Mouse (Mus musculus) megakaryocyte progenitor cell, adult 5-6 weeks (primary cell): ENCODE data around the gene Plppr3. TPM values are rescaled to one million over a fixed set of nuclear protein-coding genes. Genes with fewer than 3 reads are reported as not detected.

ENCODE experiments used
- ATAC-seq: replicated peaks from 2 replicates; pipeline ENCODE4 v1.8.0; 2016; ENCODE audit warnings: mild to moderate bottlenecking, moderate TSS enrichment, inconsistent platforms; ENCODE audit not compliant: poor library complexity
- total RNA-seq, 2 experiments: library from RNA; stranded (forward) in 1 of 2; stranded (reverse) in 1 of 2; fragments of 157-497, 149-512 nt in 1 of 2; fragments of 200-1000 nt in 1 of 2; gene quantifications; 2 replicates each; pipeline versions ENCODE4 v1.2.3 to v1.2.4; 2015 to 2017

The Plppr3 gene
- total RNA-seq, 2 experiments from 2014 or later: 39.0 to 93.9 TPM

DNA sequence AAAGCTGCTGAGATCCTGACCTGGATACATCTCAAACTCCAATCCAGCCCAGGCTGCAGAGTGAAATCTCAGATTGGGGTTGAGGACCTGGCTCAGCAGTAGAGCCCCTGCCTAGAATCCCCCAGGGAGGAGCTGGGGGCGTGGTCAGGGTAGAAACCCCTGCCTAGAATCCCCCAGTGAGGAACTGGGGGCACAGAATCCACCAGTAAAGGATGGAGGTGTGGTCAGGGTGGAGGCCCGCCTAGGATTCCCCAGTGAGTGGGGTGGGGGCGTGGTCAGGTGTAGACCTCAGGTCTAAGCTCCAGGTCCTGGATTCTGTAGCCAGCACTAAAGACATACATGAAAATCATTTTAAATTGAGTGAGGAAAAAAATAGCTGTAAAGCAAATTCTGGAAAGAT is 1.6 kb downstream of the Plppr3 start:
- no peak for ATAC-seq

DNA sequence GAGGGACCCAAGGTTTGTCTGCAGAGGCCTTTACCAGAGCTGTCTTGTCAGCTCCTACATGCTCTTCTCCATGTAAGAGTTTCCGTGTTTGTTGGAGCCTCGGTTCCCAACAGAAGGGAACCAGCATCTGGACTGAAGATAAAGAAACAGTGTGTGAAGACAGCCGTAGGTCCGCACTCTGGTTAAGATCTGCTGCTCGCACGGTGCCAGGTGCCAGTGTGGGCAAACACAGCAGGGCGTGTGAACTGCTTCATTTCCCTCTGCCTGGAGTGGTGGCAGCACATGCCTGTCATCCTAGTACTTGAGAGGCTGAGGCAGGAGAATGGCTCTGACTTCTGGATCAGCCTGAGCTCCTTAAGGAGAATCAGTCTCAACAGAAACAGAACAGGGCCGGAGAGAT is 2.6 kb downstream of the Plppr3 start:
- no peak for ATAC-seq

DNA sequence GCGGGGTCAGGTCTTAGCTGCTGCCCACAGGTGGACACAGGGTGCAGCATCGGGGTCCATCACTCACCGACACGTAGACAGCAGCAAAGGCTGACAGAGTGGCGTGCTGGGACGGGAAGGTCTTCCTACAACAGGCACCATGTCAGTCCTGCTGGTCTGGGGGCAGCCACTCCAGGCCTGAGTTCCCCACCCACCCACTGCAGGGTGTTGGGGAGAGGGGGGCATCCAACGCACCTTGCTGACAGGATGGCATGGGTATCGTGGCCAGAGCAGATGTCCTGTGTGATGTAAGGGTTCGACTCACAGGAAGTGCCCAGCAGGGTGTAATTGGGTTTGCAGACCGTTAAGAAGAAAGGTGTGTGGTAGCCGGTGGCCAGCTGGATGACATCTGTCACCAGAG is 7.8 kb downstream of the Plppr3 start:
- no peak for ATAC-seq

DNA sequence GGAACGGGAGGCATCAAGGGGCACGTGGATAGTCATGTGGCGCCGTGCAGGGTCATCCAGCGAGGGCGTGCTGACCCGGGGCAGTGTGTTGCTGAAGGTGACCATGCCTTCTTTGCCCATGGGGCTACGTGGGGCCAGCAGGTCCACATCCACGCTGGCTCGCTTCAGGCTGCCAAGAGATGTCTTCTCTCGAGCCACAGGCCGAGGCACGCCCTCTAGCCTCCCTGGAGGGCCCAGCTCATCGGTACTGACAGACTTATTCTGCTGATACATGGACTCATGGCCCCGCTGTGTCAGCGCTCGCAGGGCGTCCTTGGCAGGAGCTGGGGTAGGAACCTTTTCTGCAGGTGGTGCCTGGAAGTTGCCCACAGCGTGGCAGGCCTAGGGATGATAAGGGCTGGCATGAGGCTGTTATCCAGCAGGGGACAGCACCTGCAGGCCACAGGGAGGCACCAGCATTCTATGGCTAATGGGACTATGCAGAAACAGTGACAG is 8.6 kb downstream of the Plppr3 start:
- ATAC-seq: peak; percentile 76

DNA sequence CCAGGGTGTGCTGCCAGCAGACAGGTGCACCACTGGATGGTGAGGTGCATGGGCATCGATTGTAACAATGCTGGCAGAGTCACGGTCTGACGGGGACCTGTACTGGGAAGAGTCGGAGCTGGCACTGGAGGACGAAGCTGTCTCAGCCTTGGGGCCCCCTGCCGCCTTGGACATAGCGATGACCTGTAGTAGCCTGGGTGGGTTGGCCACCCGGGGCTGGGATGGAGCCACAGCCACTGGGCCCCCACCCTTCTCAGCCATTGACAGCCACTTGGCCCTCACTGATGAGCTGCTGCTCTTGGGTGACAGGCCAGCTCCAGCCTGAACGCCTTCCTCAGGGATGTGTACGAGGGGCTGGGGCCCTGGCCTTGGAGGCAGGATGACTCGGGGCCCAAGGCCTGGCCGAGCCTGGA is 9.2 kb downstream of the Plppr3 start:
- ATAC-seq: peak; percentile 3; the same call in 1 of the 2 replicates

DNA sequence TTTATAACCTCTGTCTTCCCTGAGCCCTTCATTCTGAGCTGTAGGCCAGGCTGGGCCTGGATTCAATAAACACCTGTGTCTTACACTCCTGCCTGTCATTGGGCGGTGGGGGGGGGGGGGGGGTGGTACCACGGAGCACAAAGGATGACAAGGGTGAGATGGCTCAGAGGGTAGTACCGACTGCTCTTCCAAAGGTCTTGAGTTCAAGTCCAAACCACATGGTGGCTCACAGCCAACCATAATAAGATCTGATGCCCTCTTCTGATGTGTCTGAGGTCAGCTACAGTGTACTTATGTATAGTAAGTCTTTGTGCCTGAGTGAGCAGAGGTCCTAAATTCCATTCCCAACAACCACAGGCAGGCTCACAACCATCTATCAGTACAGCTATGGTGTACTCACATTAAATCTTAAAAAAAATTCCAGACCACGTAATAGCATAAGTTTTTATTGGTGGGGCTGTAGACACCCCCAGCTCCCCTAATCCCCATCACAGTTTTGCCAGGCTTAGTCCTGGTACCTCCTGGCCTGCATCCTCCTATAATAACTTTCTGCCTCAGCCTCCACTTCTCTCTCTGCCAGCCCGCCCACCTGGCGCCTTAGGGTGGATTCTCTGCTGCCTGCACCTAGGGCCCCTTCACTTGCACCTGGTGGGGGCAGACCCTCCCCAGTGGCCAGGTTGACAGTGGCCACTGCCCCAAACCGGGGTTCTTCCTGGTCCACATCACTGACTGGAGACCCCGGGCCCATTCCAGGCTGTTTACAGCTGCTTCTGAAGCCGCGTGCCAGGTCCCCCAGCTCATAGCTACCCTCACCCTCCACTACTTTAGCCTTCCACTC is 9.9 kb downstream of the Plppr3 start:
- ATAC-seq: peak; percentile 11; the same call in 1 of the 2 replicates

DNA sequence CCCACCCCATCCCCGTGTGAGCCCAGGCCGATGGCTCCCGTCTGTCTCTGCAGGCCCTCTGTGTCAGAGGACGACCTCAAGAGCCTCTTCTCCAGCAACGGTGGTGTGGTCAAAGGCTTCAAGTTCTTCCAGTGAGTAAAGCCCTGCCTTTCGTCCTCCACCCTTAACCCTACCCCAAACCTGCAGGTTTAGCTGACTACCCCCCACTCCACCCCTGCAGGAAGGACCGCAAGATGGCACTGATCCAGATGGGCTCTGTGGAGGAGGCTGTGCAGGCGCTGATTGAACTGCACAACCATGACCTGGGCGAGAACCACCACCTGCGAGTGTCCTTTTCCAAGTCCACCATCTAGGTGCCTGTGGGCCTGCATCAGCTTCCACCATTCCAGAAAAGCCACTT is 11.5 kb downstream of the Plppr3 start:
- ATAC-seq: no peak

DNA sequence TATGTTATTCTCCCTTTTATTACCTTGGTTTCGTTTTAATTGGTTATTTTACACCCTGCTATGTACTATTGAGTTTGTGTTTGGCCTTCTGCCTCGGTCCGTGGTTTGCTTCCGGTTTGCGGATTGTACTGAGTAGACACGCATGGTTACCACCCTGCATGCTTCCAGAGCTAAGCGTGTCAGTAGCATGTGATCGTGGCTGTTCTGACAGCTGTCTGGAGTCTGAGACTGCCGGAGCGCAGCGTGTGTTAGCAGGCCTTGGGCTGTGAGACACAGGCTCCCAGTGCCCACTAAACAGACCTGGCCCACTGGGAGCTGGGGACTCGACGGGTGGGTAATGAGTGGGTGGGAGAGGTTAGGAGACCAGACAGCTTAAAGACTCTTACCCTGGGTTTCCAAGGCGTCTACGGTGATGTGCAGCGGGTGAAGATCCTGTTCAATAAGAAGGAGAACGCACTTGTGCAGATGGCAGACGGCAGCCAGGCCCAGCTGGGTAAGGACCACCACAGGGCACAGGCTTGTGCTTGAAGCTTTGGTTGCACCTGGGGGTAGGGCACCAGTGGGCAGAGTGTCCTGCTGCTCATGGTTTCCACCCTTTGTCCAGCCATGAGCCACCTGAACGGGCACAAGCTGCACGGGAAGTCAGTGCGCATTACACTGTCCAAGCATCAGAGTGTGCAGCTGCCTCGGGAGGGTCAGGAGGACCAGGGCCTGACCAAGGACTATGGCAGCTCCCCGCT is 12.2 kb downstream of the Plppr3 start:
- no peak for ATAC-seq

DNA sequence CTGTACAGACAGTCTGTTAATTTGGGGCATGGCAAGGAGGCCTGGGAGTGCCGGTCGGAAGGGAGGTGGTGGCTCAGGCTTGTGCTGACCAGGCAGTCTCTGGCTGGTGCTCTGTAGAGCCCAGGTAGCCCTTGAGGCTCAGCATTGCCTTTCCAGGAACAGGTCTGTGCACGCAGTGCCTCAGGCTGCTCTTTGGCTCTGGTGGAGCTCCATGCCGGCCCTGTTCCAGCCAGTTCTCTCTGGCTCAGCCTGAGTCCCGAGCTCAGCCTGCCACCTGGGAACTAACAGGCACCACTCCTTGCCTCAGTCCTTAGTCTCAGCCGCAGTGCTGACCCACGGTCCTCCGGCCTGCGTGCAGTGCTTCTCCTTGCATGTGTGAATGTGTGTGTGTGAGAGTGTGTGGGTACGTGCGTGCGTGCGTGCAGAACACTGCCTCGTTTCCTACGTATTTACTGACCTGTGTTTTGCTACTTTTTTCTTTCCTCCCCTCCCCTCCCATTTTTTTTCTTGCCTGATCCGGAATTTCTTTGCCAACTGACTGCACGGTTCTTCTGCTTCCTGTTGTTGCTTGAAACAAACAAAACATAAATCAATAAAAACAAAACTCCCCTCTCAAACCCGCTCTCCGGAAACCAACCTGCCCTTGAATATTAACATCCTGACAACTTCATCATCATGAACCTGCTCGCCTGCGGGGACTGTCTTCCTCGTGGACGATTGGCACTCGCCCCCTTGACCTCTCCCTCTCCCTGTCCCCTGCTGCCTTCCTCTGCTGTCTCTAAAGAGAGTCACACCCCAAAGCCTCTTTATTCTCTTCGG is 13.0 kb downstream of the Plppr3 start:
- no peak for ATAC-seq

DNA sequence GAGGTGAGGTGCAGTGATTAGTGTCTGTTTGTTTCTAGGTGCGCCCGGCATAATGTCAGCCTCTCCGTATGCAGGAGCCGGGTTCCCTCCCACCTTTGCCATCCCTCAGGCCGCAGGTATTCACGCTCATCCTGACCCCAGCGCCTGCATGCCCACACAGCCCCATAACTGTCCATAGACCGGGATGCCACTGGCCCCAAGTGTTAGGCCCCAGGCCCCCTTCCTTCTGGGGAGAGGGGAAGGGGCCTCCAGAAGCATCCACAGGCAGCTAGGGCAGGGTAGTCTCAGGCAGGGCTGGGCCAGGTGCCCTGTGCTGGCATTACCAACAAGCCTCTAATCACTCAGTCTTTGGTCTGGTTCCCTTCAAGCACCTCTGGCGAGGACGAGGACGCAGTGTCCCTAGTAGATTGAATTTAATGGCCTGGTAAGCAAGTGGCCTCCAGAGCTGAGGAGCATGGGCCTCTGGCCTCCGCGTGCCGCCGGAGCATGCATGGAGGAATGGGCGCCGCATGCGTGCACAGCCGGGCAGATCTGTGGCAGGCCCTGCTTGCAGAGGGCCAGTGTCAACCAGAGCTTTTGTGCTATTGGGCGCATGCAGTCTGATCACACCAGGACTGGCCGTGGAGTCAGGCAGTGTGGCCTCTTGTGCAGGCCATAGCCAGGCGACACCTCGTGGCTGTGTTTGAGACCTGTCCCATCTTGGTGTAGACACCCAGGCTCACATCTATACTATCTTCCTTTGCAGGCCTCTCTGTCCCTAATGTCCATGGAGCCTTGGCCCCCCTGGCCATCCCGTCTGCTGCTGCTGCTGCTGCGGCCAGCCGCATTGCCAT is 14.1 kb downstream of the Plppr3 start:
- ATAC-seq: no peak

DNA sequence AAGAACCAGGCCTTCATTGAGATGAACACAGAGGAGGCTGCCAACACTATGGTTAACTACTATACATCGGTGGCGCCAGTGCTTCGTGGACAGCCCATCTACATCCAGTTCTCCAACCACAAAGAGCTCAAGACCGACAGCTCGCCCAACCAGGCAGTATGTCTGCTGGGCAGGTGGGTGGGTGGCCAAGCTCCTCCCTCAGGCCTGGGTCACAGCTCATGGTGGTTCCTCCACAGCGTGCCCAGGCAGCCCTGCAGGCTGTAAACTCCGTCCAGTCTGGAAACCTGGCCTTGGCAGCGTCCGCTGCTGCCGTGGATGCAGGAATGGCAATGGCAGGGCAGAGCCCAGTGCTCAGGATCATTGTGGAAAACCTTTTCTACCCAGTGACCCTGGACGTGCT is 15.3 kb downstream of the Plppr3 start:
- no peak for ATAC-seq

DNA sequence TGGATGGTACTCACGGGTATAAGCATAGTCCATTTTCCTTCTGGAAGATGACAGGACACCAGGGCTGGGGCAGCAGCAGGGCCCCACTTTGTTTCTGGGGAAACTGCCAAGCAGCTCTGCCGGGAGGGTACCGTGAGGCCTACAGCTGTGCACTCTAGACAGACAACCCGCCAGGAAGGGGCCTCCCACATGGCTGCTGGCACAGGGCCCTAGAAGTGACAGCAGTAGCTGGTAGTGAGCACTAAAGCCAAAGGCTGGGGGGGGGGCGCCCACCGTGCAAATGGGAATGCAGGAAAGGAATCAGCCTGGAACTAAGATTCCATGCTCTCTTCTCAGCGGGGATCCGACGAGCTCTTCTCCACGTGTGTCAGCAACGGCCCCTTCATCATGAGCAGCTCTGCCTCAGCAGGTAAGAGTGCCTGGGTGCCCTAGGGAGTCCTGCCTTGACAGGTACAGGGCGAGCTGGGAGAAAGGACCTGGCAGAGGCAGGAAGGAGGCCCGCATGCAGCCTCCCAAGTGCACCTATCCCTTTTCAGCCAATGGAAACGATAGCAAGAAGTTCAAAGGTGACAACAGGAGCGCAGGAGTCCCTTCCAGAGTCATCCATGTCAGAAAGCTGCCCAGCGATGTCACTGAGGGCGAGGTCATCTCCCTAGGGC is 15.9 kb downstream of the Plppr3 start:
- no peak for ATAC-seq

DNA sequence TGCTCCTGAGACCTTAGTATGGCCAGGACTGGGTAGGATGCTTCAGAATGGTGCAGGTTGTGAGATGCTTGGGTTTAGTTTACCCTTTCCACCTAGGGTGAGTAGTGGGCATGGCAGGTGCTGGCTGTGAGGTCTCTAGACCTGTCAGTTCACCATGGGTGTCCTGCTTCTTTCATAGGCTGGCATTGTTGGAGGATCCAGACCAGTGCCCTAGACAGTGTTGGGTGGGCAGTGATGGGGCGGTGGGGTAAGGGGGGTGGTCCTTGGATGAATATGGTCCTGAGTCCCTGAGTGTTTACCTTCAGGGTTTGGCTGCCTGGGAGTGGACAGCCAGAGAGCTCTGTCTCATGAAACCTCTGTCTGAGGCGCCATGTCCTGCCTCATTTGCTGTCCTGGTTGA is 16.5 kb downstream of the Plppr3 start:
- no peak for ATAC-seq

DNA sequence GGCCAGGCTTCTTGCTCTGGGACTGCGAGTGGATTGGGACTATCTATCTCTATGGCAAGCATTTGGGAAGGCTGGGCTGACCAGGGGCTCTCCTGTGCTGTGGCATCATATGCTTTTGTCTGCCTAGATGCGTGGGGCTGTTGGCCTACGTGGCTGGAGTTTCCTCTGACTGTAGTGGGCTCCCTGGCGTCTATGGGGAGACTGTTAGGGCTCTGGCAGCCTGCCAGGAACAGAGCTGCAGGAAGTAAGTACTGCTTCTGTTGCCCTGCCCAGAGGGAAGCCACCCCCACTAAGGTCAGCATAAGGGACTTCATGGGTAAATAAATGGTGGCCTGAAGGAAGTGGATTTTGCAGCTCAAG is 17.0 kb downstream of the Plppr3 start:
- no peak for ATAC-seq

DNA sequence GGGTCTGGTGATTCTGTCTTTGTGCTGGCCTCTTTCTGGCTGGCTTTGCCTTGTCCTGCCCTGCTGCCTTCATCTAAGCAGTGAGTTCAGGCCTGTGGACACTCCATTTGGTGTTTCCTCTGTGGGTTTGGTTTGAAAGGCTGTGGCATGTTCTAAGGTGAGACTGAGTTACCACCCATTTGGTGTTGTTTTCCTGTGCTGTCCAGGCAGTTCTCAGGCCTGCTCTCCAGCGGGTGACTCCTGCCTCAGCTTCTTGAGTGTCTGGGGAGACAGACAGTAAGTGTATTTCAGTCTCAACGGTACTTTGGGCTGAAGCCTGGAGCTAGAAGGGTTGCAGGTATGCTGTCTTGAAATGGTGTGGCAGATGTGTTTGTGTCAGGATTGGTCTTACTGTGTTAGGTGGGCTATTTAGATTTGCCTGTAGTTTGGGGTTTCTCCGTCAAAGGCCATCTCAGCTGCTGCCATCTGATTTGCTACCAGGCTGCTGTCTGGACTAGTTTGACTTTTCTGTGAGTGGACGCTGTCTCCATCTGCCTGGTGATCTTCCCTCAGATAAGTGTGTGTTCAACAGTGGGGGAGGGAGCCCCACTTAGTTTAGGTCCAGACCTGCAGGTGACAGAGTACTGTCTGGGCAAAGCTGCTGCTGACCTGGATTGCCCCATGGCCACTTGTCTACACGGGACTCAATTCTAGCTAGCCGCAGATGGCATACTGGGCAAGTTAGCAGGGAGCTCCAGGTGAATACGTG is 17.6 kb downstream of the Plppr3 start:
- no peak for ATAC-seq

DNA sequence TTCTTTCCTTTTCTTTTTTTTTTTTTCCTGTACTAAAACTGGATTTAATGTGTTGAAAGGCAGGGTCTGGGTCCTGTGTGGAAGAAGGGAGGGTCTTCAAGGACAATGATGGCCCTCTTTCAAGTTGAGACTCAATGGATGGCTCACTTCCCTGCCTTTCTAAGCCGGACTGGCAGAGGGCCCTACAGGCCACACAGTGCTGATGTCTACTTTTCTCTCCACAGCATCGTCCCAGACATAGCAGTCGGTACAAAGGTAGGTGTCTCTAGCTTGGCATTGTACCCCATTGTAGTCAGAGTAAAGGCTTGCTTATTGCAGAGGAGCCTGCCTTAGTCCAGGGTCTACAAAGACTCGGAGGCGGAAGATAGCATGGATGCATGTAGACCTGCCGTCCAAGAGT is 18.2 kb downstream of the Plppr3 start:
- no peak for ATAC-seq

DNA sequence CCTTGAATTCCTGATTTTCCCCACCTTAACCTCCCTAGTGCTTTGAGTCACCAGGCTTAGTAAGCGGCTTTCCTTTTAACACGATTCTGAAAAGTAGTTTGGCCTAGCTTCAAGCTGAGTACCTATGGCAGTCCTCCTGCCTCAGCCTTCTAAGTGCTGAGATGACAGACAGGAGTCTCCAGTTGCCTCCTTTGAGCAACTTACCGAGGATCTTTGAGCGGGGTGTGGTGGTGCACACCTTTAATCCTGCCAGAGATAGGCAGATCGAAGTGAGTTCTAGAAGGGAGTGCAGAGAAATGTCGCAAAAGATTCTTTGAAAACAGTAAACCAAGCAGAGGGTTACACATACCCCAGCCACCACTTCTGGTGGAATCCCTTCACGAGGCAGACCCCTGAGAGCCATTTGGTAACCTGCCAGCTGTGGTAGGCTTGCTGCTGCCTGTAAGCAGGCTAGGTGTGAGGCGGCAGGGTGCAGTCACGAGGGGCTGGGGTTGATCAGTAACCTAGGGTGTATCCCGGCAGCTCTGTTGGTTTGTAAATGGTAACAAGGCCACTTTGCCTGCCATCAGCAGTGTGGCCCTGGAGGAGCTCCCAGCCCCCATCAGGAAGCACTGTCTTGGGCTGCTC is 18.8 kb downstream of the Plppr3 start:
- no peak for ATAC-seq

DNA sequence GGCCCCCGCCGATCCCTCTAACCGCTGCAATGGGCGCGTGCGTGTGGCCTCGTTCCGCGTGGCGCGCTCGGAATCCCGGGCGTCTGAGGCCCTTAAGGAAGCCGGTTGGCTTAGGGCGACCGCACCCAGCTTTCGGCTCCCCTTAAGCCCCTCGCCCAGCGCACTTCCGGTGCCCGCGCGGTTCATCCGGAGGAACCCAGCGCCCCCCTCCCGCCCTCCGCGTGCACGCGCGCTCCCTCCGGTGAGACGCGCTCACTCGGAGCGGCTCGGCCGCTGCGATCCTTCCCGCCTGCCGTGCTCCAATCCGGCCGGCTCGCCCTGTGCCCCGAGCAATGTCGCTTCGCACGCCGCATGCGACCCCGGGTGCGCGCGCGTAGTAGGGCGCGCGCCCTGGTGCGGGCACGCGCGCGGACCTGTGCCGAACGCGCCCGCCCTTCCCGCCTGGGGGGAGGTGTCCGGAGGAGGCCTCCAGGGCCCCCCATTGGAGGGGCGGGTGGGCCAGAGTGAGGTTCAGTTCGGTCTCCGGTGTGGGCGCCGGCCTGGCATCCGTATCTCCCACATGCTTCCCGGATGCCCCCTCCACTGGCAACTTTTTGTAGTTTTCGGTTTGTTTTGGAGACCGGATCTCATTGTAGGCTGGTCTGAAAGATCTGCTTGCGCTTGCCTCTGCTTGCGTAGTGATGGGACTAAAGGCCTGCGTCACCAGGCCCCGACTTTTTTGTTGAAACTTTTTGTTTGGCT is 19.5 kb downstream of the Plppr3 start:
- peak; percentile 2 for ATAC-seq
